Mouse (Mus musculus) stomach, embryonic 15.5 days (tissue): ENCODE data around the gene Mx1. TPM values are rescaled to one million over a fixed set of nuclear protein-coding genes. Genes with fewer than 3 reads are reported as not detected.

ENCODE experiments used
- ATAC-seq: fragments of 200-750 bp; cut with Nextera tagmentation; 2 replicates; pipeline ENCODE4 v1.8.0; 2017; ENCODE audit warnings: low read depth, moderate number of reproducible peaks, moderate TSS enrichment; ENCODE audit not compliant: insufficient read depth, low FRiP score
- H3K27ac ChIP-seq: fragments of 300-500 bp; sonication (generic); 2 replicates; pipeline ENCODE4 v1.5.1; 2015; ENCODE audit warnings: mild to moderate bottlenecking, inconsistent platforms
- H3K27me3 ChIP-seq: fragments of 300-500 bp; sonication (generic); replicated peaks from 2 replicates; pipeline ENCODE4 v1.6.1; 2015; ENCODE audit warnings: inconsistent platforms
- H3K36me3 ChIP-seq: fragments of 300-500 bp; sonication (generic); 2 replicates; pipeline ENCODE4 v1.6.1; 2015; ENCODE audit warnings: inconsistent platforms
- H3K4me1 ChIP-seq: fragments of 300-500 bp; sonication (generic); 2 replicates; pipeline ENCODE4 v1.6.1; 2015; ENCODE audit warnings: inconsistent platforms
- H3K4me2 ChIP-seq: fragments of 300-500 bp; sonication (generic); 2 replicates; pipeline ENCODE4 v1.6.1; 2015; ENCODE audit warnings: mild to moderate bottlenecking, inconsistent platforms
- H3K4me3 ChIP-seq: fragments of 300-500 bp; sonication (generic); replicated peaks from 2 replicates; pipeline ENCODE4 v1.5.1; 2015; ENCODE audit warnings: inconsistent platforms
- H3K9ac ChIP-seq: fragments of 300-500 bp; sonication (generic); 2 replicates; pipeline ENCODE4 v1.6.1; 2015; ENCODE audit warnings: inconsistent platforms
- H3K9me3 ChIP-seq: fragments of 300-500 bp; sonication (generic); 2 replicates; pipeline ENCODE4 v1.6.1; 2016; ENCODE audit warnings: inconsistent platforms
- WGBS: fragments of 180-500 bp; shearing (Covaris S2); methylation state at CpG from one replicate; pipeline ENCODE4 v1.1.7; 2015; 5-methylcytosine and 5-hydroxymethylcytosine counted together
- polyA plus RNA-seq: library from polyadenylated mRNA; unstranded; fragments of >200 nt; fragmentation: Nextera tagmentation; extraction: Ambion mirVana; gene quantifications from 2 replicates; pipeline ENCODE4 v1.2.1, GENCODE M21; 2015

Gene Mx1
- polyA plus RNA-seq, 1 experiment from 2014 or later, result 0.39 TPM

DNA sequence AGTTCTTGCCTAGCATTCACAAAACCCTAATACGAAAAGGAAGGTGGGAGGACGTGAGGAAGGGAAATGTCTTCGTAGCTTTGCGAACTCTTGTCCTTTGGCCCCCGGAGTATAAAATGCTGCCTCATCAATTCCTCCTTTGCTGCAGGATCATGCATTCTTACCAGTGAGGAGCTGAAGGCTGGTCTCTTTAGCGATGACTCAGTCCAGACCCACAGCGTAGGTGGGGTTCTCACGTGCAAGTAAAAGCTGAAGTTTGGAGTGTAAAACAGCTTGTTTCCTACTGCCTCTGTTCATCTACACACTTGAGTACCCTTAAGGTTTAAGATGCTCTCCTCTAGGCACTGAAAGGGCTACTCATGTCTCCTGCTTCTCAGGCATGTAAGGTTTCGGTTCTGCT lies 20.7 kb downstream of the Mx1 start:
- 75% methylated on average over 9 of the region's 9 CpGs for WGBS
- no peaks in the 10 kb centered on the region for H3K9me3 ChIP-seq

DNA sequence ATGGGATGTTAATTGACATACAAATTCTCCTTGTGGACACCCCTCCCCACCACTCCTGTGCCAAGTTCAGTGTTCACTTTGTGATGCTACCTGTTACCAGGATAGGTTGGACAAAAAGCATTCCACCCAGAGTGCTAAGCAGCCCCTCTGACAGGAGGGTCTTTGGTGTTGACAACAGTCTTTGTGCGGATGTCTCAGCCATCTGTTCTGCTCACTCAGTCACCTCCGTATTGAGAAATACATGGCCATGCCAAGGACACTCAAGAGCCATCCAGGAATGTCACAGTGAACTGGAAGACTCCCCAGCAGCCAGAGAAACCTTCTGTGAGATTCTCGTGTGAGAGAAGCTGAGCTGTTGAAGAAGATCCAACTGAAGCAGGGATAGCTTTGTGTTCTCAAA lies 24.5 kb downstream of the Mx1 start:
- H3K9me3 ChIP-seq, result no peaks in the 10 kb centered on the region
- no peaks in the 10 kb centered on the region for H3K36me3 ChIP-seq
- no peak overlapping the region for H3K4me2 ChIP-seq
- no peak overlapping the region for H3K4me3 ChIP-seq
- no peak overlapping the region for H3K27ac ChIP-seq
- H3K27me3 ChIP-seq, result no peaks in the 10 kb centered on the region
- H3K9ac ChIP-seq, result no peak overlapping the region
- no peaks in the 10 kb centered on the region for H3K4me1 ChIP-seq
- 78% methylated on average over 3 of the region's 3 CpGs for WGBS
- ATAC-seq, result no peak

More for the DNA sequence above, 20.7 kb downstream of the Mx1 start:
- H3K27me3 ChIP-seq, result no peaks in the 10 kb centered on the region
- no peaks in the 10 kb centered on the region for H3K4me1 ChIP-seq
- H3K4me3 ChIP-seq, result no peak overlapping the region
- H3K27ac ChIP-seq, result no peak overlapping the region
- no peak overlapping the region for H3K9ac ChIP-seq
- no peak for ATAC-seq
- H3K36me3 ChIP-seq, result no peaks in the 10 kb centered on the region
- no peak overlapping the region for H3K4me2 ChIP-seq

DNA sequence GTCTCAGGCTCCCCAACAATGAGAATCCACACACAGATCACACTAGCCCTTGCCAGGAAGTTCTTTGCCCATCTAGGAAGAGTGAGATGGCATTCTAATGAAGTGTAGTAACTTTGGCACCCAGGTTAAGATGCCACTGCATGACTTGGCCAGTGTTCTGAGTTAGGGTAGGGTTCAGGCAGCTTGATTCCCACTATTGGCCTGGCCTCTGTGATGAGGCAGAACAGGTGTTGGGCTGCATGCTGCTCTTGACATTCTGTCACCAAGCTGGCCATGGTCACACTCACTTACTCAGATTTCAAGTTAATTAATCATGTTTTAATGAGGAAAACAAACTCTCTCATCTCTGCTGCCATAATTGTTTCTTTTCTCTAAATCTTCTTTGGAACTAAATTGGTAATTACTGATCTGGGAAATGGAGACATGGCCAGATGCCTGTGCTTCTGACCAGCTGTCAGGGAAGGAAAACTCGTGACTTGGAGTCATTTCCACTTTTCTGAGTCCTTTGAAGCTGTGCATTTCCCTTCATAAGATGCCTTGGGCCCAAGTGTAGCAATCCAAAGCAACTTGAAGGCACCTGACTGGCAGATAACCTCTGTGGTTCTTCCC lies 25.2 kb downstream of the Mx1 start:
- no peak overlapping the region for H3K27ac ChIP-seq
- ATAC-seq, result no peak
- 52% methylated on average over 1 of the region's 1 CpGs for WGBS

DNA sequence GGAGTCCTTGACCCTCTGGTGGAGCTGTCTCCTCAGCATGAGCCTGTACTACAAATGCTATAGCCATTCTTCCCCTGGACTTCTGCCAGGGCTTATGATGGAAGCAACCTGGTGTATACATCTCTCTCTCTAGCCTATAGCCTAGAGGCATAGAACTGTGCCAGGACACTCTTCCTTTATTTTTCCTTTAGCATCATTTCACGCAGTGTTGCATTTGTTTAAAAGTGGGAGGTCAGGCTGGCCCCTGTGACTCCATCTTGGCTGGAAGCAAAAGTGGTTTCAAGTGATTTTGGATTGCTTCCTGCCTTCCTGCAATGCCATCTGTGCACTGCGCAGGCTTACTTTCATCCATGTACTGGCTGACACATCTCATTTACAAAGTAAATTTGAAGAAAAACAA lies 28.5 kb downstream of the Mx1 start:
- ATAC-seq, result no peak
- no peaks in the 10 kb centered on the region for H3K27me3 ChIP-seq
- no peaks in the 10 kb centered on the region for H3K36me3 ChIP-seq
- no peaks in the 10 kb centered on the region for H3K4me1 ChIP-seq
- no peak overlapping the region for H3K27ac ChIP-seq
- H3K4me2 ChIP-seq, result no peak overlapping the region
- no peak overlapping the region for H3K4me3 ChIP-seq
- WGBS, result 57% methylated on average over 2 of the region's 2 CpGs
- no peak overlapping the region for H3K9ac ChIP-seq
- H3K9me3 ChIP-seq, result no peaks in the 10 kb centered on the region

More for the DNA sequence above, 25.2 kb downstream of the Mx1 start:
- Histone ChIP-seq H3K36me3 (no peaks in the 10 kb centered on the region), H3K27me3 (no peaks in the 10 kb centered on the region), H3K4me2 (no peak overlapping the region), H3K9ac (no peak overlapping the region), H3K4me1 (no peaks in the 10 kb centered on the region), H3K4me3 (no peak overlapping the region), H3K9me3 (no peaks in the 10 kb centered on the region)

DNA sequence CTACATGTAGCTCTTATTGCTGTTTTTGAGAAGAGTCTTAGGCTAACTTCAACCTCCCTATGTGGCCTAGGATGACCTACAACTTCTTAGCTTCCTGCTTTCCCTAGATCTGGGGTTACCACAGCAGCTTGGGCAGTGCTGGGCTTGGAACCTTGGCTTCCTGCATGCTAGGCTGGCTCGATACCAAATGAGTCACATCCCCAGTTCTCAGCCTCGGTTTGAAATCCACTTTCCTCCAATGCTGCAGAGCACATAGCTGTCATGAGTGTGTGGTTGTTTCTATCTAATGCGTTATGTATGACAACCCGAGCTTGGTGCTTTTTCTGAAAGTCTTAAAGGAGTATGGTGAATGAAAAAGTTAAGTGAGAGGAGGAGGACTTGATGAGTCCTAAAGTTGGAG lies 31.4 kb downstream of the Mx1 start:
- H3K4me3 ChIP-seq, result no peak overlapping the region
- H3K9me3 ChIP-seq, result no peaks in the 10 kb centered on the region
- no peak overlapping the region for H3K4me2 ChIP-seq
- no peaks in the 10 kb centered on the region for H3K4me1 ChIP-seq
- H3K27ac ChIP-seq, result no peak overlapping the region
- no peak for ATAC-seq
- H3K9ac ChIP-seq, result no peak overlapping the region
- H3K36me3 ChIP-seq, result no peaks in the 10 kb centered on the region
- H3K27me3 ChIP-seq, result no peaks in the 10 kb centered on the region
- 65% methylated on average over 4 of the region's 4 CpGs for WGBS

DNA sequence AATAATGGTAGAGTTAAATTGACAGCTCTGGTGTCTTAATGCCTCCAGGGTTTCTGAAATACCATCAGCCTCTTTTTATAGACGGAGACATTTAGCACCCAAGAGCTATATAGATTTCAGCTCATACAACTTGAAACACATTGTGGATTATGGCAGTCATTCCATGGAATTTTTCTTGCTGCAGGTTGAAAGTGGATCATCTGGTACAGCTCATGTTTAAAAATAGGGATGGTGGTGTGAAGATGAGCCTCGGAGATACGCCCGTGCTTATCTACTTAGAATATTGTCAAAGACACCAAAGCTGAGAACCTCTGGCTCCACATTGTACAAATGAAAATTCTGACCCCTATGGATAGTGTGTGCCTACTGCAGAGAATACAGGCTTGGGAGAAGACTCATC lies 32.6 kb downstream of the Mx1 start:
- Histone ChIP-seq H3K36me3 (no peaks in the 10 kb centered on the region), H3K27ac (no peak overlapping the region), H3K4me2 (no peak overlapping the region), H3K9ac (no peak overlapping the region), H3K4me1 (no peaks in the 10 kb centered on the region), H3K4me3 (no peak overlapping the region), H3K27me3 (no peaks in the 10 kb centered on the region), H3K9me3 (no peaks in the 10 kb centered on the region)
- no peak for ATAC-seq
- 88% methylated on average over 4 of the region's 4 CpGs for WGBS

DNA sequence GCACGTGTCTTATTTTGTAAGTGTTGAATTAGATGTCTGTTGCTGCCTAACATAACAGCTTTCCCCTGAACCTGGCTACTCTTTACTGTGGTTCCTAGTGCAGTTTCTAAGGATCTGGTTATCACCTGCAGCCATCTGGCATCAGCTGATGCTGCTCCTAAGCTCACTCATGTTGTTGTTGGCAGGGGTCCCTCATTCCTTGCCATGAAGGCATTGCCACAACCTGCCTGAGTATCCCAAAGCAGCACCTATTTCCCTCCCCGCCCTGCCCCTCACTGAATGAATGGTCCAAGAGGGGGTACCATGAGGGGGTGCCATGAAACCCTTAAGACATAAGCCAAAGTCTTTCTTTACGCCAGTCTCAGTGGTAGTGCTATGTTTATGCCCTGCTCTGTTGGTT lies 34.7 kb downstream of the Mx1 start:
- H3K4me3 ChIP-seq, result no peak overlapping the region
- 81% methylated on average over 3 of the region's 3 CpGs for WGBS

DNA sequence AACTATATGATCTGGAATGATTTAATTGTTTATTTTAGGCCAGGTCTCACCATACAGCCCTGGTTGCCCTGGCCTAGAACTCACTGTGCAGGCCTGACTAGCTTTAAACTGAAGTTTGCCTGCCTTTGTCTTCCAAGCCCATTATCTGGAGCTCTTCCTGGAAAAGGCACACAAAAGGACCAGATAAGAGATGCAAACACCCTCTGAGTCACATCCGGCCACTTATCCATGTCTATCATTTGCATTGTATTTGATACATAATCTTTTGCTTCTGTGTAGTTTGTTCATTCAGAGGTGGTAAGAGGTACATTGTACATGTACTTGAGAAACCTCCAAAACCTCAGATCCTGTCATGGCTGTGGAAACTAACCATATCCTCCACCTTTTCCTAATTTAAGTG lies 39.1 kb downstream of the Mx1 start:
- no peak for ATAC-seq
- no peak overlapping the region for H3K27ac ChIP-seq
- H3K9ac ChIP-seq, result no peak overlapping the region
- no peaks in the 10 kb centered on the region for H3K27me3 ChIP-seq
- no peaks in the 10 kb centered on the region for H3K9me3 ChIP-seq
- no peaks in the 10 kb centered on the region for H3K36me3 ChIP-seq
- H3K4me3 ChIP-seq, result no peak overlapping the region
- H3K4me2 ChIP-seq, result no peak overlapping the region
- H3K4me1 ChIP-seq, result no peaks in the 10 kb centered on the region
- WGBS, result 68% methylated on average over 1 of the region's 1 CpGs

More for the DNA sequence above, 34.7 kb downstream of the Mx1 start:
- no peak for ATAC-seq
- Histone ChIP-seq H3K36me3 (no peaks in the 10 kb centered on the region), H3K27me3 (no peaks in the 10 kb centered on the region), H3K9ac (no peak overlapping the region), H3K4me1 (no peaks in the 10 kb centered on the region), H3K9me3 (no peaks in the 10 kb centered on the region), H3K4me2 (no peak overlapping the region), H3K27ac (no peak overlapping the region)

DNA sequence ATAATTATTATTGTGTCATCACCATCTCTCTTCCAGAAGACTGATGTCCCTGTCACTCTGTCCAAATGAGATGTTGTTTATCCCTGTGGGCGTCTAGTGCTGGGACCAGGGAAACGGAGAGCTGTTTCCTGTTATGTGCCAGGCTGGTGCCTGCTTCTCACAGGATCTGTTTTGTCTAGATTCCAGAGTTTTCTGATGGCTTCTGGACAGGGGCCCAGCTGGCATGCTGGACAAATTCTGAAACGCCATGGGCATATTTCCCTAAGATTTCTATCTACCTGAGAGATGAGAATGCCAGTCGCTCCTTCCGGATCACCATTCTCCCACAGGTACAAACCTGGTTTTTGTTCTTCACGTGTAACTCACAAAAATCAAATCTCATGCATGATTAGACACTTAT lies 41.0 kb downstream of the Mx1 start:
- no peak overlapping the region for H3K4me3 ChIP-seq
- no peaks in the 10 kb centered on the region for H3K9me3 ChIP-seq
- ATAC-seq, result no peak
- H3K4me2 ChIP-seq, result no peak overlapping the region
- H3K9ac ChIP-seq, result no peak overlapping the region
- no peaks in the 10 kb centered on the region for H3K4me1 ChIP-seq
- H3K27ac ChIP-seq, result no peak overlapping the region
- 77% methylated on average over 6 of the region's 6 CpGs for WGBS
- H3K36me3 ChIP-seq, result no peaks in the 10 kb centered on the region
- H3K27me3 ChIP-seq, result no peaks in the 10 kb centered on the region

DNA sequence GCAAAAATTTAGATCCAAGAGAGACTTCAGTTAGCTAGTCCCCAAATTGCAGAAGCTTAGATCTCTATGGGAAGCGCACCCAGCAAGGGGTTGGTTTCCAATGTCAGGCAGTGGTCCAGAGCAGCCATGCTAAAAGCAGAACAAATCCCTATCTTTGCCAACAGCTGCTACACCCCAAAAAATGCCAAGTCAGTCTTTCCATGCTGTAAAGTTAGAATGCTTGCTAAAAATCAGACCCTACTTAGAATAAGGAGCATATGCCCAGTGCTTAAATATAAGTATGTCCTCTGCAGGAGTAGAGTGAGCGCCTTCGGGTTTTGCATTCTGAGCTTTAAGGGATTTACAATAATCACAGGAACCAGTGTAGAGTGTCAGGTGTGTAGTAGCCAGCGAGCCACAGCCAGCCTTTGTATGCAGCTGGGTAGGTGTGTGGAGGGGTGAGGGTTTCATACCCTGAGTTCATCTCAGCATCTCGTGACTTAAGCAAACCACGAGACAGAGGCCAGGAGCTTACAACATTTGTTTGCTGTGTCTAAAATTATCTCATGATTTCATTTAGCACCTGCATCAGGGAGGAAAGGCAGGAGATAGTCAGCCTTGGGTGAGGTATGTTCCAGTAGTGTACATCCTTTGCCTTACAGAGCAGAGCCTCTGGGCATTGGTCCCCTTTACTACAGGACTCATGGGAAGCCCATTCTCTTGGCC lies 43.8 kb downstream of the Mx1 start:
- no peak overlapping the region for H3K9ac ChIP-seq
- no peaks in the 10 kb centered on the region for H3K36me3 ChIP-seq
- H3K27me3 ChIP-seq, result no peaks in the 10 kb centered on the region
- H3K27ac ChIP-seq, result no peak overlapping the region
- no peaks in the 10 kb centered on the region for H3K4me1 ChIP-seq
- no peaks in the 10 kb centered on the region for H3K9me3 ChIP-seq
- no peak for ATAC-seq
- no peak overlapping the region for H3K4me3 ChIP-seq
- no peak overlapping the region for H3K4me2 ChIP-seq
- 82% methylated on average over 6 of the region's 6 CpGs for WGBS

DNA sequence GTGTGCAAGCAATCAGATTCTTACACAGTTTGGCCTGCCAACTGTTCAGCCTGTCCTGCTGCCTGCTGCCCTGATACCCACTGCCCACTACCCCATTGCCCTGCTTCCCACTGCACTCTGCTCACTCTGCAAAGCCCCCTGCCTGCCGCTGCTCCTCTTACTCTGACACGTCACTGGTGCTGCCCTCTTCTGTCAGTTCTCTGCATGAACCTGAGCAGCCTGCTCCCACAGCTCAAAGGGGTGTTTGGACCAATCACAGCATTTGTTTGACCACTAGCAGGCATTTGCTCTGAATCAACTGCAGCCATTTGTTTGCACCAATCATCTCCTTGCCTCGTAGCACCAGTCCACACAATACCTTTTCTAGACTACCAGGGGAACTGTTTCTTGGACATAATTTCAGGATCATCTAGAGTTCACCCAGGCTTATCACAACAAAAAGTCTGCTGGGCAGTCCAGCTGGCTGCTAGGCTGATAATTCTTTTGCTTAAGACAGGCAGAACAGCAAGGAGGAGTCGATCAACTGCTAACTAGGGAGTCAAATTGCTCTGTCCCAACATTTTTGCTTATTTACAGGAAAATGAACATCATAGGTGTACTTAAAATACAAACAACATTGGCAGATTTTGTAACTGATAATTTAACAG lies 44.7 kb downstream of the Mx1 start:
- H3K4me1 ChIP-seq, result no peaks in the 10 kb centered on the region
- H3K36me3 ChIP-seq, result no peaks in the 10 kb centered on the region
- no peak overlapping the region for H3K4me3 ChIP-seq
- no peaks in the 10 kb centered on the region for H3K27me3 ChIP-seq
- no peak overlapping the region for H3K4me2 ChIP-seq
- ATAC-seq, result peak; percentile 83
- WGBS, result 8% methylated on average over 4 of the region's 4 CpGs
- no peak overlapping the region for H3K27ac ChIP-seq
- no peaks in the 10 kb centered on the region for H3K9me3 ChIP-seq
- H3K9ac ChIP-seq, result no peak overlapping the region

DNA sequence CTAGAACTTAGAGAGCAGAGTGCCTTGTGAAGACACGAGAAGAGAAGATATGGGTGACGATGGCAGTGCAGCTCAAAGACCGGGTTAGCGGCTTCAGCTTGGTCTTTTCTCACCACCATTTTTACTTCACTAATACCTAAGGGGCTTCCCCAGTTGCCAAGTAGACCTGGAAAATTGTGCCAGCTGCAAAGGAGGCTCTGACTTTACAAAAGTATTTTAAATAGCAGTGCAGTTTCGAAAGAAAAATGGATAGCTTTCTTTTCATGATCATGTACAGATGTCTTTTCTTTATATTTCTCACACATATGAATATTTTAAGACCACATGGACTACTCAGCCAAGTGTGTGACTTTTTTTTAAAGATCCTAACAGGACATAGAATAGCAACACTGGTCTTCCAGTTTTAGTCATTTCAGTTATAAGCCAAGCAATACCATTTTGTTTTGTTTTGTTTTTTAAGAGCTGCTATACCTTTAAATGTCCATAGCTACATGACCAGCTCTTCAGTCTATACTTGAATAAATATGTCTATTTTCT lies 57.2 kb downstream of the Mx1 start:
- no peak overlapping the region for H3K4me3 ChIP-seq
- no peaks in the 10 kb centered on the region for H3K9me3 ChIP-seq
- 88% methylated on average over 5 of the region's 5 CpGs for WGBS
- H3K9ac ChIP-seq, result no peak overlapping the region
- H3K4me1 ChIP-seq, result no peaks in the 10 kb centered on the region
- no peak overlapping the region for H3K4me2 ChIP-seq
- H3K27me3 ChIP-seq, result no peaks in the 10 kb centered on the region
- no peak for ATAC-seq
- H3K27ac ChIP-seq, result no peak overlapping the region
- H3K36me3 ChIP-seq, result no peaks in the 10 kb centered on the region
